Mouse (Mus musculus) MEL (cell line): ENCODE results near the gene Cst7.

Experiments used
- CHD2 ChIP-seq: IDR thresholded peaks from 2 replicates; pipeline ENCODE4 v1.6.1; 2011; ENCODE audit warnings: low read length, improper control_type of control experiment
- CTCF ChIP-seq, 3 experiments: IDR thresholded peaks in 2 of 3; conservative IDR thresholded peaks in 1 of 3; 2 replicates each; pipeline ENCODE4 v1.5.1; 2011 to 2012; ENCODE audit warnings: low read length in 3 of 3, low read depth in 2 of 3, mild to moderate bottlenecking in 2 of 3, improper control_type of control experiment in 1 of 3, inconsistent platforms in 1 of 3, mixed read lengths in 1 of 3, moderate library complexity in 1 of 3; ENCODE audit not compliant: control insufficient read depth in 1 of 3, insufficient read depth in 1 of 3, poor library complexity in 1 of 3, severe bottlenecking in 1 of 3
- ETS1 ChIP-seq: IDR thresholded peaks from 2 replicates; pipeline ENCODE4 v1.6.1; 2012; ENCODE audit warnings: low read depth, mild to moderate bottlenecking, inconsistent platforms, low read length, improper control_type of control experiment, moderate library complexity
- HCFC1 ChIP-seq: IDR thresholded peaks from 2 replicates; pipeline ENCODE4 v1.6.1; 2012; ENCODE audit warnings: low read depth, mild to moderate bottlenecking, inconsistent platforms, low read length, improper control_type of control experiment, moderate library complexity
- MAX ChIP-seq: IDR thresholded peaks from 2 replicates; pipeline ENCODE4 v1.6.1; 2011; ENCODE audit warnings: low read length, improper control_type of control experiment
- POLR2A ChIP-seq, 2 experiments: IDR thresholded peaks; 2 replicates each; pipeline ENCODE4 v1.6.1; 2011 to 2012; ENCODE audit warnings: low read length in 2 of 2, mild to moderate bottlenecking in 2 of 2, control low read depth in 1 of 2, improper control_type of control experiment in 1 of 2, low read depth in 1 of 2, moderate library complexity in 1 of 2; ENCODE audit not compliant: control insufficient read depth in 1 of 2, insufficient read depth in 1 of 2, poor library complexity in 1 of 2
- POLR2AphosphoS2 ChIP-seq: IDR thresholded peaks from 2 replicates; pipeline ENCODE4 v1.6.1; 2011; ENCODE audit warnings: low read length, improper control_type of control experiment
- TBP ChIP-seq: IDR thresholded peaks from 2 replicates; pipeline ENCODE4 v1.8.0; 2011; ENCODE audit warnings: low read depth, low read length, improper control_type of control experiment
- ZKSCAN1 ChIP-seq: IDR thresholded peaks from 2 replicates; pipeline ENCODE4 v1.6.1; 2012; ENCODE audit warnings: low read depth, mild to moderate bottlenecking, inconsistent platforms, low read length, improper control_type of control experiment, moderate library complexity

DNA sequence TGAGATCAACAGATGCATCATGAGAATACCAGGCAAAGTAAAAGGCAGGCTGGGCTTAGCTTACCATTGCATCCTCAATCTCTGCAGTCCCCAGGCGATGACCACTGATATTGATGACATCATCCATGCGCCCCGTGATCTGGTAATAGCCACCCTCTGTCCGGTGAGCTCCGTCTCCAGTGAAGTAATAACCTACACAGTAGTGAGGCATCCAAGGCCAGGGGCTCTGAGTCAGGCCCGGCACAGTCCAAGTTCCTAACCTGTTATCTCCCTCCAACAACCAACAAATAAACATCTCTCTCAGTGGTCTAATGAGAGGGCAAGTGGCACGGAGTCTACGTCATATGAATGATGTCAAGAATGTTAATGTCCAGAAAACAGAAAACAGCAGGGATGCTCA is 54.7 kb downstream of the Cst7 start:
- no peak for TF ChIP-seq HCFC1
- TF ChIP-seq CTCF (IDR thresholded peaks at IDR 0.05 in 2 of 3, conservative IDR thresholded peaks at IDR 0.05 in 1 of 3; ENCODE audit: control insufficient read depth in 1 of 3, insufficient read depth in 1 of 3, low read depth in 2 of 3, low read length in 3 of 3, poor library complexity in 1 of 3, severe bottlenecking in 1 of 3), result no peak
- no peak for TF ChIP-seq TBP
- no peak for TF ChIP-seq ETS1
- no peak for TF ChIP-seq POLR2A (IDR thresholded peaks at IDR 0.05; ENCODE audit: control insufficient read depth in 1 of 2, insufficient read depth in 1 of 2, low read depth in 1 of 2, low read length in 2 of 2, poor library complexity in 1 of 2)
- no peak for TF ChIP-seq POLR2AphosphoS2
- no peak for TF ChIP-seq CHD2
- no peak for TF ChIP-seq MAX
- no peak for TF ChIP-seq ZKSCAN1
